Mouse (Mus musculus): Measurements from ENCODE around the gene Map4k3. TPM values are rescaled to one million over a fixed set of nuclear protein-coding genes. Genes with fewer than 3 reads are reported as not detected.

Gene Map4k3
- polyA plus RNA-seq, 1 experiment from 2014 or later = 30.8 TPM

DNA sequence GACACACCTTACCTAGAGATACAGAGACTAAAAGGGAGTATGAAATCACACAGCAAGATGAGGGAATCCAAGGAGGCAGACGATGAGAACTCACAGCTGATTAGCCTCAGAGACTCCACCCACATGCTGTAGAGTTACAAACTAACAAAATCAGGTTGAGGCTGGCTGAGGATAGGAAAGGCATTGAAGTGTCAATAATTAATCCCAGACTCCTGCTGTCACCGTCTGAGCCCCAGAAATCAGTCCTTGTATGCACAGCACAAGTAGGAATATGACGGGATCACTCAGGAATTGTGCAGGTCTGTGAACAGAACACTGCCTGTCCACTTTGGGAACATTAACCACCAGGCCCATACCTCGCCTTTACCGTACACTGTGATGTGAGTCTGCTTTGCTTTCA is 81.4 kb downstream of the Map4k3 start:
- peaks cover 69% of the 10 kb centered on the region for H3K36me3 ChIP-seq (ENCODE audit: inconsistent target)
- H3K27ac ChIP-seq = no peak overlapping the region
- H3K79me2 ChIP-seq (ENCODE audit: inconsistent target) = no peaks in the 10 kb centered on the region
- 95% methylated on average over 5 of the region's 5 CpGs for WGBS (ENCODE audit: missing documents)
- no peak overlapping the region for H3K4me3 ChIP-seq (ENCODE audit: inconsistent target)

DNA sequence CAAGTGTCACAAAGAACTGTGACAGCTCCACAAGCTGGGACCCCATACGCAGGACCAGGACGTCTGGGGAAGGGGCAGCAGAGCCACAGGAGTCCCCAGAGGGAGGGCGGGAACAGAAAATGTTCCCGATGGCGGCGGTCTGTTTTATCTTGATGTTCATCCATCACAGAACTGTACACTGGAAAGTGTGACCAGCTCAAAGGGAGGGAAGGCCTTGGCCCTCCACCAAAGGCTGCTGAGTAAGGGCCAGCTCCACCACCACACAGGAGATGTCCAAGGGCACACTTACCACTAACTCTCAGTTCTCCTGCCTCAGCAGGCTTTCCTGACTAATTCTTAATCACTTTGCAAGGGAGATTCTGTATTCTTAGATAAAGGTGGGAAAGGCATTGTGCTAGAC is 82.2 kb downstream of the Map4k3 start:
- peaks cover 70% of the 10 kb centered on the region for H3K36me3 ChIP-seq (ENCODE audit: inconsistent target)
- H3K4me3 ChIP-seq (ENCODE audit: inconsistent target) = no peak overlapping the region
- no peaks in the 10 kb centered on the region for H3K79me2 ChIP-seq (ENCODE audit: inconsistent target)
- 94% methylated on average over 6 of the region's 6 CpGs for WGBS (ENCODE audit: missing documents)
- no peak overlapping the region for H3K27ac ChIP-seq

GRCm38 (mm10) chr17:80645694-80646034 is 82.6 kb downstream of the Map4k3 start:
- Histone ChIP-seq H3K36me3 (ENCODE audit: inconsistent target) (peaks cover 66% of the 10 kb centered on the region), H3K27ac (no peak overlapping the region), H3K4me3 (ENCODE audit: inconsistent target) (no peak overlapping the region), H3K79me2 (ENCODE audit: inconsistent target) (no peaks in the 10 kb centered on the region)
- WGBS (ENCODE audit: missing documents) = 98% methylated on average over 8 of the region's 8 CpGs

DNA sequence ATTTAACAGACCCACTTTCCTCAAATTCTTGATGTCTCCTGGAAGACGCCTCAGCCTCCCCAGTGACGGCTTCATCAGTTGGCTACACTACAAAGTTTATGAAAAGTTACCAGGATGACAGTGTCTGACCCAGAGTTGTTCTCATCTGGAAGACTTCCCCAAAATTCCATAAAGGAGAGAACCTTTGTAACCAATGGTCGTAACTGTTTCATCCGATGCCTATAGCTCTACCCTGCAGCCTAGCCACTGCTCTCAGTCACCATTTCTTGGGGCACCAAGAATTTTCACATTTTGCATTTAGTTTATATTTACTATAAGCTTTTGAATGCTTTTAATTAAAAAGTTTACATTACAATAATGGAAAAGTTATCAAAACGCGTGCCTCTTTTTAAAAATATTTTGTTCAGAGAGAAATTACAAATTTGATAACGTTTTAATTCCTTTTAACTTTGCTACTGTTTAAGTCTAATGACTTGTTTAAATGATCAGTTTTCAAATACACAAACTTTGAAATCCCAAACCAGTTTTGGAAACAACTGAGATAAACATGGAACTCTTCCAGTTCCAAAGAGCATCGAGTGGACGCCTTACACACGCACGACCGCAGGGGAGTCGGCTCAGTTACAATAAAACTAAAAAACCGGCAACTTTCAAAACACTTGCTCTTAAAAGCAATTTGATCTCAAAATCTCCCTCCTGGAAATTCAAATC is 83.1 kb downstream of the Map4k3 start:
- 92% methylated on average over 14 of the region's 14 CpGs for WGBS (ENCODE audit: missing documents)
- H3K36me3 ChIP-seq (ENCODE audit: inconsistent target) = peaks cover 67% of the 10 kb centered on the region
- no peak overlapping the region for H3K27ac ChIP-seq
- H3K4me3 ChIP-seq (ENCODE audit: inconsistent target) = no peak overlapping the region
- H3K79me2 ChIP-seq (ENCODE audit: inconsistent target) = no peaks in the 10 kb centered on the region

DNA sequence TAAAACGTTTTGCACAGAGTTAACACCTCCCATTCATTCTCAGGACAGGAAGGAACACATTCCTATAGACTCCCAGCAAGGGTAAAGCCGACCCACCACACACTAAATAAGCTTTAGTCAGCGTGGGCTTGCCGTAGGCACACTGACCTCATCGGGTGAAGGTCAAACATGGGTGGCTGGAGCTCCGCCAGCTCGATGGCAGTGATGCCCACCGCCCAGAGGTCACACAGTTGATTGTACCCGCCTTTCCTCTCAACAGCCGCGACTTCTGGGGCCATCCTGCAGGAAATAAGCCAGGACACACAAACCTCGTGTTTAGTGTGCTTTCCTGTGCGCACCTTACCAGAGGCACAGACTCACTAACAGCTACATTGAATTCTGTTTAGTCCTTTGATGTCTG is 83.7 kb downstream of the Map4k3 start:
- no peak overlapping the region for H3K27ac ChIP-seq
- H3K36me3 ChIP-seq (ENCODE audit: inconsistent target) = peaks cover 61% of the 10 kb centered on the region
- no peak overlapping the region for H3K4me3 ChIP-seq (ENCODE audit: inconsistent target)
- H3K79me2 ChIP-seq (ENCODE audit: inconsistent target) = no peaks in the 10 kb centered on the region
- 84% methylated on average over 13 of the region's 13 CpGs for WGBS (ENCODE audit: missing documents)

DNA sequence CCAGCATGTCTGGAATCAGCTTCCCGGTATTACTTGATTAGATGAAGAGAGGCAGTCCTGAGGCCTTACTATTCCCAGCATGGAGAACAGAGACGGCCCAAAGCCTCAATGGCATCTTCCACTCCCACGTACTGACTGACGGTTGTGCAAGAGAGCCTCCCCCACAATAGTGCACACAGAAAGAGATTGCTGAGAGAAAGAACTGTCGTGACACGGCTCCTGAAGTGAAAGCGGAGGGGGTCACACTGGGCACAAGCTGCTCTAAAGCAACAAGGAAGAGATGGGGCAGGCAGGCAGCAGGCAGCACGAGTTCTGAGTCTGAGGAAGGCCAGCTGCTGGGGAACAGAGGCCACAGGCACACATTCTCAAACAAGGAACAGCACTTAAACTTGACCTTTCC is 90.2 kb downstream of the Map4k3 start:
- H3K4me3 ChIP-seq (ENCODE audit: inconsistent target) = no peak overlapping the region
- H3K79me2 ChIP-seq (ENCODE audit: inconsistent target) = no peaks in the 10 kb centered on the region
- peaks cover 55% of the 10 kb centered on the region for H3K36me3 ChIP-seq (ENCODE audit: inconsistent target)
- WGBS (ENCODE audit: missing documents) = 87% methylated on average over 8 of the region's 8 CpGs
- no peak overlapping the region for H3K27ac ChIP-seq

DNA sequence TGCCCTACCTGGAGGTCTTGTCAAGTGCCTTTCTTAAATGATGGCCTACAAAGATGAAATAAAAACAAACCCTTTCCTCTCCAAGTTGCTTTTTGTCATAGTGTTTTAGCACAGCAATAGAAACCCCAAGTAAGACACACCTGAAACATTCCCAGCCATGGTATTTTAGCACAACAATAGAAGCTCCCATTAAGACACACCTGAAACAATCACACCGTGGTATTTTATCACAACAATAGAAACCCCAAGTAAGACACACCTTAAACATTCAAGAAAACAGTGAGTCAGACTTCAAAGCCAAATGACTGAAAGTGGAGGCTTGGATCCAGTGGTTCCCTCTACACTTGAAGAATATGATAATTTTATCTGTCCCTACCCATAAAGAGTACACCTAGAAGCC is 92.5 kb downstream of the Map4k3 start:
- Histone ChIP-seq H3K4me3 (ENCODE audit: inconsistent target) (no peak overlapping the region), H3K36me3 (ENCODE audit: inconsistent target) (peaks cover 55% of the 10 kb centered on the region), H3K27ac (no peak overlapping the region), H3K79me2 (ENCODE audit: inconsistent target) (no peaks in the 10 kb centered on the region)
- 73% methylated on average over 1 of the region's 1 CpGs for WGBS (ENCODE audit: missing documents)

DNA sequence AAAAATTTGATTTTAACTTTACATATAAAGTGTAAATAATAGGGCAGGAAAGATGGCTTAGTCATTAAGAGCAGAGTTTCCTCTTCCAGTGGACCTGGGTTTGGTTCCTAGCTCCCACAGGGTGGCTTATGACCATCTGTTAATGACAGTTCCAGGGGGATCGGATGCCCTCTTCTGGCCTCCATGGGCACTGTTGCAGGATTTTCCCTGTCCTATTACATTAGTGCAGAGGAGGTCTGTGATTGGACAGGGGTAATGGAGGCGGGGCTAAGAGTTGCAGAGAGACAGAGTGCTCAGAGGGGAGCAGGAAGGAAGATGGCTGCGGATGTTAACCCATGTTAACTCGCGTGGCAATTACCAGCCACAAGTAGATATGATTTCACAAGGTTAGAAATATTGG is 95.4 kb downstream of the Map4k3 start:
- no peak overlapping the region for H3K27ac ChIP-seq
- 95% methylated on average over 2 of the region's 5 CpGs for WGBS (ENCODE audit: missing documents)
- no peak overlapping the region for H3K4me3 ChIP-seq (ENCODE audit: inconsistent target)
- no peaks in the 10 kb centered on the region for H3K79me2 ChIP-seq (ENCODE audit: inconsistent target)
- peaks cover 46% of the 10 kb centered on the region for H3K36me3 ChIP-seq (ENCODE audit: inconsistent target)

DNA sequence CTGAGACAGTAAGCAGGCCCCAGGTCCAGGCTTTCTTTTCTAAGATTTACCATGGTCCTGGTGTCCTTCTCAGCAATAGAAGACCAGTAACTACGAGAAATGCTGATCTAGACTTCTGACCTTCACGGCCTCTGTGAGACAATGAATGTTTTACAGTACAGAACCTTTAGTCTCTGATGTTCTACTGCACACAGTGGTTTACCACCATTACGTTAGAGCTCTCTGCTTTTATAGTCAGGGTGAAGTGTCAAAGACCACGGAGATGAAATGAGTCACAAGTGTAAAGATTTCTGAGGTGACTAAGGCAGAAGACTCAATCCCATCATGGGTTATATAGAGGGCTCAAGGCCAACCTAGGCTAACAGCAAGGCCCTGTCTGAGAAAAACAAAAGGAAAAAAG is 95.9 kb downstream of the Map4k3 start:
- Histone ChIP-seq H3K36me3 (ENCODE audit: inconsistent target) (peaks cover 42% of the 10 kb centered on the region), H3K79me2 (ENCODE audit: inconsistent target) (no peaks in the 10 kb centered on the region), H3K4me3 (ENCODE audit: inconsistent target) (no peak overlapping the region), H3K27ac (no peak overlapping the region)
- 93% methylated on average over 4 of the region's 4 CpGs for WGBS (ENCODE audit: missing documents)

DNA sequence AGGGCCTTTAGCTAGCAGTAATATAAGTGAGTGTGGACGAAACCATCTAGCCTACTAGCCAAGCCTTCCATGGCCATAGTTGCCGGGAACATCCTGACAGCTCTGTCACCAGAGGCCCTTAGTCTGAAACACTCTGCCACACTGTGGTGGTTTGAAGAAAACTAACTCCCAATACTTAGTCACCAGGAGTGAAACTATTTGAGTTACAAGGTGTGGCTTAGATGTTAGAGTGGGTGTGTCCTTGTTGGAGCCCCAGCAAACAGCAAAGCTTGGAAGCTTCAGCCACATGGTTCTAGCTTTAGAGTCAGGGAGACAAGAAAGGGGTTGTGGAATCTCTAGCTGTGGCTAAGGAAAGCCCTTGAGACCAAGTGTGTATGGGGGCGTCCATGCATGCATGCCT is 97.3 kb downstream of the Map4k3 start:
- Histone ChIP-seq H3K4me3 (ENCODE audit: inconsistent target) (no peak overlapping the region), H3K79me2 (ENCODE audit: inconsistent target) (no peaks in the 10 kb centered on the region)
- WGBS (ENCODE audit: missing documents) = 100% methylated on average over 3 of the region's 3 CpGs

DNA sequence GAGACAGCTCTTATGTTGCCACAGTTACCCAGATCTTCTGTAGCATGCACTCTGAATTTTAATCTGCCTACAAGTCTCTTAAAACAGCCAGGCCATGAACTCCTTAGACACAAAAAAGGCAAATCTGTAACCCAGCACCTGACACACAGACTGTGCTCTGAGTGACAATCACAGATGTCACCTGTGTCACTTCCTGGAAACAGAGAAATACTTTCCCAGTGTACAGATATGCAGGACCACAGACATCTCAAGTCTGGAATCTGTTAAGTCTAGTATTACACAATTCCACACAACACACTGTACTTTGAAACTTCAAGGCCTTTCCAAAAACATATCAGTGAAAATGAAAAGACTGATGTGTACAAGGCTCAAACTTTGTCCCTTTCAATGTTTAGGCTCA is 103.3 kb downstream of the Map4k3 start:
- H3K79me2 ChIP-seq (ENCODE audit: inconsistent target) = no peaks in the 10 kb centered on the region
- H3K27ac ChIP-seq = no peak overlapping the region
- H3K36me3 ChIP-seq (ENCODE audit: inconsistent target) = peaks cover 8% of the 10 kb centered on the region; the same call in 1 of the 2 replicates
- no peak overlapping the region for H3K4me3 ChIP-seq (ENCODE audit: inconsistent target)

More for the DNA sequence above, 97.3 kb downstream of the Map4k3 start:
- H3K36me3 ChIP-seq (ENCODE audit: inconsistent target) = peaks cover 42% of the 10 kb centered on the region
- no peak overlapping the region for H3K27ac ChIP-seq

DNA sequence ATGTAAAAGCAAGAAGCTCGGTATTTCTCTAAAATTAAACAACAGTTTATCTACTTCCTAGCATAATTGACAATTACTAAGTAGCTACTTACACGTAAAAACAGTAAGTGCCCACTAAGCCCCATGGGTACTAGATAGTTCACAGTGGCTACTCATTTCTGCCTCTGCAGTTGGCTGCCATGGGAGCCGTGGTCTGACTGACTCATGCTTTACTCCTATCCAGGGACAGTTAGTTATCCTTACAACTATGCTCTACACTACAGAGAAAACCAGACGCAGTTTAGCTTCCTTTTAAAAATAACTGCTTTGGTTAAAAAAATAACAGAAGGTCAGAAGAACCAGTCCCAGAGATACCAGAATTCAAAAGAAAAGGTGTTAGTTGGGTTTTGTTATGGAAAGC is 106.6 kb downstream of the Map4k3 start:
- 90% methylated on average over 4 of the region's 4 CpGs for WGBS (ENCODE audit: missing documents)
- peaks cover 26% of the 10 kb centered on the region for H3K36me3 ChIP-seq (ENCODE audit: inconsistent target)
- H3K27ac ChIP-seq = no peak overlapping the region
- no peak overlapping the region for H3K4me3 ChIP-seq (ENCODE audit: inconsistent target)
- H3K79me2 ChIP-seq (ENCODE audit: inconsistent target) = no peaks in the 10 kb centered on the region

DNA sequence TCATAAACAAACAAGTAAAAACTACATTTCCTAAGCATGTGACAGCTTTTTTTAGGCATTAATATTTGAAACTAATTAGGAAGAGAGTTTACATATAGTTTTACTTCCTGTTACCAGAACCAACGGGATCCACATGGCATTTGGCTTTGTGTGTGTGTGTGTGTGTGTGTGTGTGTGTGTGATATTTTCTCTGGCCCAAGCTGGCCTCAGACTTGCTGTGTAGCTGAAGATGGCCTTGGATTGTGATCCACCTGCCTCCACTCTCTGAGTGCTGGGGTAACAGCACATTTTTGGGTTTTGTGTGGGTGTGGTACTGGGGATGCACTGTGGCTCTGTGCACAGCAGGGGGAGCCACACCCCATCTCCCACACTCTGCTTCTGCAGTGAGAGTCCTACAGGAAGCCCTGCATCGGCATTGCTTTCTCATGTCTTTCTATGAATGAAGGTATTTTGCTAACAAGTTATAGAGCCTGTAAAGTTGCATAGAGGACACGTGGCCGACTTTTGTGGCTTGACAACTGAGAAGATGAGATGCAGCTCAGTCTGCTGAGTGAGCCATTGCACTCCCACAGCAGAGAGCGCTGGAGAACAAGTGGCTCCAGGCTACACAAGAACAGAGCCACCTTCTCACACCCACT is 107.4 kb downstream of the Map4k3 start:
- Histone ChIP-seq H3K4me3 (ENCODE audit: inconsistent target) (no peak overlapping the region), H3K79me2 (ENCODE audit: inconsistent target) (no peaks in the 10 kb centered on the region), H3K36me3 (ENCODE audit: inconsistent target) (peaks cover 31% of the 10 kb centered on the region), H3K27ac (no peak overlapping the region)
- WGBS (ENCODE audit: missing documents) = 44% methylated on average over 5 of the region's 5 CpGs

DNA sequence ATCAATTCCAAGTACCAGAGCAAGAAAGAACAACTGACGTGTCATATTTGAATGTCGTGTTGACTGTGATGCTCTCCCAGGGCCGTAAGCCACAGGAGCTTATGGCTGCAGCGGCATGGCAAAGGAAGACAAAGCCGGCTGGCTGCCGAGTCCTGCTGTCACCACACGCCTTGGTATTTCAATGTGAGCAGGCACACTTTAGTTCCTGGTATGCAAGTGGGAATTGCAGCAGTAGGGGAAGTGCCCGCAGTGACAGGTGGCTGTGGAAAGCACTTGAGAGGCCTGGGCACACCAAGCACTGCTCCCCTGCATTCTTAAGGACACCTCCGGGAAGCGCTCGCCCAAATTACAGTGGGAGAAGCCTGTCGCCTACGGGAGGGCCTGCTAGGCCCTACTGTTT is 108.7 kb downstream of the Map4k3 start:
- no peaks in the 10 kb centered on the region for H3K79me2 ChIP-seq (ENCODE audit: inconsistent target)
- WGBS (ENCODE audit: missing documents) = 96% methylated on average over 11 of the region's 13 CpGs
- H3K4me3 ChIP-seq (ENCODE audit: inconsistent target) = no peak overlapping the region

GRCm38 (mm10) chr17:80618890-80619289 is 109.4 kb downstream of the Map4k3 start:
- H3K79me2 ChIP-seq (ENCODE audit: inconsistent target) = no peaks in the 10 kb centered on the region
- peaks cover 51% of the 10 kb centered on the region for H3K36me3 ChIP-seq (ENCODE audit: inconsistent target)
- no peak overlapping the region for H3K27ac ChIP-seq
- 96% methylated on average over 5 of the region's 5 CpGs for WGBS (ENCODE audit: missing documents)
- H3K4me3 ChIP-seq (ENCODE audit: inconsistent target) = no peak overlapping the region

More for the DNA sequence above, 108.7 kb downstream of the Map4k3 start:
- Histone ChIP-seq H3K36me3 (ENCODE audit: inconsistent target) (peaks cover 44% of the 10 kb centered on the region), H3K27ac (no peak overlapping the region)

DNA sequence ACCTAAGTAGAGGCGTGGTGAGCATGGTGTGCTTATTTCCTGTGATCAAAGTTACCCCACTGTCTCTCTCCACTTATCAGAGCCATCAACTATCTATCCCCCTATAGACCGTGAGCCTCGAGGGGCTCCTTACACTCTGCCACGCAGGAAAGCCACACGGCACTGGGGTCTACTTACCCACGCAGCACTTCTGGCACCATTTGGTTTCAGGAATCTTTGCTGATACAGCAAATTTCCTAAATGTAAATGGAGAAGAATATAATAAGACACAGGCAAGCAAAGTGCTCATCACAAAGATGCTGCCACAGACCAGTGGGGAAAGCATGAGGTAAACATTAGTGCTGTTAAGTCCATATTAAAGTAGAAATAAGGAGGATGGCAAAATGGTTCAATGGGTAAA is 124.5 kb downstream of the Map4k3 start:
- 98% methylated on average over 6 of the region's 6 CpGs for WGBS (ENCODE audit: missing documents)
- Histone ChIP-seq H3K79me2 (ENCODE audit: inconsistent target) (no peaks in the 10 kb centered on the region), H3K36me3 (ENCODE audit: inconsistent target) (peaks cover 90% of the 10 kb centered on the region), H3K4me3 (ENCODE audit: inconsistent target) (no peak overlapping the region), H3K27ac (no peak overlapping the region)
